Mouse (Mus musculus) cortical plate, adult 2 months (tissue): ENCODE measurements at regions not wholly inside any gene's neighbourhood (a gene's known extent, or its start where the extent isn't known, plus 50 kb on each side); places are given as distances from the start of the nearest gene placed in this dataset.

Source experiments
- H3K27ac ChIP-seq: fragments of 200-500 bp; 2 replicates; pipeline ENCODE4 v1.5.1; 2012; ENCODE audit warnings: low read length, control low read depth, inconsistent platforms; ENCODE audit not compliant: insufficient read depth
- H3K4me1 ChIP-seq: fragments of 200-500 bp; 2 replicates; pipeline ENCODE4 v1.6.1; 2011; ENCODE audit warnings: low read length; ENCODE audit not compliant: control insufficient read depth, insufficient read depth
- H3K4me3 ChIP-seq: fragments of 200-500 bp; 2 replicates; pipeline ENCODE4 v1.5.1; 2011; ENCODE audit warnings: mild to moderate bottlenecking, low read length, control low read depth; ENCODE audit not compliant: insufficient read depth
- CTCF ChIP-seq: fragments of 200-500 bp; IDR thresholded peaks from 2 replicates; pipeline ENCODE4 v1.5.1; 2011; ENCODE audit warnings: mild to moderate bottlenecking, control low read depth, low read length; ENCODE audit not compliant: insufficient read depth; ENCODE audit errors: extremely low read depth
- POLR2A ChIP-seq: fragments of 200-500 bp; IDR thresholded peaks from 2 replicates; pipeline ENCODE4 v1.6.1; 2011; ENCODE audit warnings: mild to moderate bottlenecking, low read length, control low read depth; ENCODE audit not compliant: insufficient read depth; ENCODE audit errors: extremely low read depth

GRCm38 (mm10) chr16:24094566-24094965 lies 105.9 kb upstream of the Bcl6 start:
- Histone ChIP-seq H3K4me1 (no peaks in the 10 kb centered on the region), H3K27ac (no peak overlapping the region), H3K4me3 (no peak overlapping the region)
- TF ChIP-seq POLR2A (no peak), CTCF (no peak)

- TF ChIP-seq POLR2A (no peak), CTCF (no peak)
- Histone ChIP-seq H3K4me1 (no peaks in the 10 kb centered on the region), H3K27ac (no peak overlapping the region), H3K4me3 (no peak overlapping the region)
Measured at GRCm38 (mm10) chr16:24093624-24094023, 105.0 kb upstream of the Bcl6 start.

- Histone ChIP-seq H3K27ac (no peak overlapping the region), H3K4me3 (no peak overlapping the region), H3K4me1 (no peaks in the 10 kb centered on the region)
- TF ChIP-seq CTCF = no peak
- no peak for TF ChIP-seq POLR2A
Measured at GRCm38 (mm10) chr16:24092616-24093525, 104.2 kb upstream of the Bcl6 start.

DNA sequence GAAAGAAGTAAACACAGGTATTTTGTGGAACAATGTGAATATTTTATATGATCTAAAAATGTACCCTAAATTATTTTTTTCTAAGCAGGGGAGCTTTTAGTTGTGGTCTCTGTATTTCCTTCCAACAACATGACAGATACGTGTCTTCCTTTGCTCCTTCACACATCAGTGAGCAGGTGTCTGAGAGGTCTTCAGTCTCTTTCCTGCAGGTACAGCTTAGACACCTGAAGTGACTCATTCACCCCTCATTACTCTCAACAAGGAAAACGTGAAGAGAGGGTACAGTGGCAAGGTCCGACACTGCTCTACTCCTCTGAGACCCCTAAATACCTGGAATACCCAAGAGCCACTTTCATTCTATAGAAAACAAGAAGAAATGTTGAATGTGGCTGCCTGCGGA lies 103.5 kb upstream of the Bcl6 start:
- TF ChIP-seq POLR2A (no peak), CTCF (no peak)
- no peaks in the 10 kb centered on the region for H3K4me1 ChIP-seq
- H3K4me3 ChIP-seq = no peak overlapping the region
- no peak overlapping the region for H3K27ac ChIP-seq

DNA sequence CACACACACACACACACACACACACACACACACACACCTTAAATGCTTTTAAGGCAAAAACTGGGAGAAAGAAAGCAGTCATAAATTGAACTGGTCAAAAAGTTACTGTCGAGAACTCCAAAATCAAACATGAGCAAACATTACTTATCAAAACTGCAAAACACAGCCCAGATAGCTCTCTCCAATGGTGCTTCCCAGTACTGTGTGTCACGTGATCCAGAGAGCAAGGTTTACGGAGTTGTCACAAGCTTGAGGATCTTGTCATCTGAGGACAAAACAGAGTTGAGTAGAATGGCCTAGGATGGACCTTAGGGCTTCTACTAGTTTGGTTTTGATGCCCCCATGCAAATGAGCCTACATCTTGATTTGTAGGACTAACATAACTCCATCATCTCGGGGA lies 102.3 kb upstream of the Bcl6 start:
- H3K4me3 ChIP-seq = no peak overlapping the region
- no peak for TF ChIP-seq CTCF
- no peaks in the 10 kb centered on the region for H3K4me1 ChIP-seq
- H3K27ac ChIP-seq = no peak overlapping the region

DNA sequence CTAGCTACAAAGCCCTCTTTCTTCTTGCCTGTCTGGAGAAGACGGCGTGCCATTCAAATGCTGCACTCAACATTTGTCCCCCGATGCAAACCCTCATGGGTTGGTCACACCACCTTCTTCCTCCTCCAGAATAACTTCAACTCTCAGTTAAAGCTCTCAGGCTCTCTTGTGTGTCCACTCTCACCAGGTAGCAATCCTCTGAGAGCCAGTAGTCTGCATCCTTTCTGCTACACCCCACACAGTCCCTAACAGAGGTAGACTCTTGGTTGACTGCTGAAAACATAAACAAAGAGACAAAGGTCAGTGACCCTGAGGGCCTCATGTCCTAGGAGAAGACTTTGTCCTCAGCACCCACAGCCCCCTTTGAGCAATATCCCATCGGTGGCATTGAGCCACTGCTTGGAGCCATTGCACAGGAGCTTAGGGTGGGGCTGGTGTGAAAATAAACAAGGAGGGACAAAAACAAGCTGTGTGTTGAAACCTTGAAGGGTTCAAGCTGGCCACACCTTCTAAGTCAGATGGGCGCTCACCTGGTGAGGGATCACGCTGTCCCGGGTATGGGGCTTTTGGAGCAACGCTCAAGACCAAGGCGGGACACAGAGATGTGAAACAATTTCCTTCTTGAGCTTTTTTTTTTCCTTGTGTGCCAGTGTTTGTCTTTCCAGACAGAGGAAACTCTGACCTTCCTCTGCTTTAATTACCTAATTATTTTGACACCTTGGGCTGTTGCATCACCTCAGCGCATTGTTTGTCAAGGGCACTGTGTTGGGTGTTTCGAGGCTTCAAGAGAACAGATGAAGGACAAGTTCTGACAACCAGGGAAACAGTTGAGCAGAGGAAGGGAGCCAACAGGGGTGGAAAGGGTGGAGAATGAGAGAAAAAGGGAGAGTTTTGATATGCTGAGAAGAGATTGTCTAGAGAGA lies 101.4 kb upstream of the Bcl6 start:
- Histone ChIP-seq H3K4me3 (no peak overlapping the region), H3K4me1 (no peaks in the 10 kb centered on the region), H3K27ac (no peak overlapping the region)
- TF ChIP-seq CTCF (no peak), POLR2A (no peak)

DNA sequence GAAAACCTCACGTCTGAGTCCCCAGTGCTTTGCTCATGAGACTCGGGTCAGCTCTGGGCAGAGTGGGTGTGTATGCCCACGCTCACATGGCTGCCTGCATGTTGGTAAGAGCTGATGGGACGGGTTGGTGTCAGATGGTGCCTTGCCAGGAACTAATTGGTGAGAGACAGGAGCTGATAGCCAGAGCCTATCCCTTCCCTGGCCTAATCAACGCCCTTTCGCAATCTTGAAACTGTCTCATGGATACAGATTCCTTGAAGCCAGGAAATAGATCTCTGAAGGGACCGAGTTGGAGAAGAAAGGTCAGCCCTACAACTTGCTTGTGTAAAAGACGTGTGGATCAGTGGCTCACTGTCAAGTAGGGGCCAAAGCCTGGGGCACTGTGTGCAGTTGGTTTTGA lies 95.3 kb upstream of the Bcl6 start:
- no peak overlapping the region for H3K4me3 ChIP-seq
- no peak overlapping the region for H3K27ac ChIP-seq
- no peaks in the 10 kb centered on the region for H3K4me1 ChIP-seq
- TF ChIP-seq POLR2A = no peak
- TF ChIP-seq CTCF = no peak

DNA sequence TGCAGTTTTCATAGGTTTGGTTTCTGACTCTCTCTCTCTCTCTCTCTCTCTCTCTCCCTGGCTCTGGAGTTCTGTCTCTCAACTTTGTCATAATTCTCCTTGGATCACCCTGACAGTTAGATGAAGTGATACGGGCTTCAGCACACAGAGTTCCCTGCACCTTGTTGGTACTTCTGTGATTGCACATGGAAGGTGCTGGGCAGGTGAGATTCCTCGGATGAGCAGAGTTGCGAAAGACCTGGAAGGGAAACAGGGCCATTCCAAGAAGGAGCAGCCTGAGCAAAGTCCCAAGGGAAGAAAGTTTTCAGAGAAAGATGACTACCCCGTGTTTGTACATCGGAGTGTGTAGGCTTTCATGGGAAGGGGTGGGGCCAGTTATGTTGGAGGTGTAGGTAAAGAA lies 91.8 kb upstream of the Bcl6 start:
- TF ChIP-seq CTCF (no peak), POLR2A (no peak)
- H3K4me1 ChIP-seq = no peaks in the 10 kb centered on the region
- H3K27ac ChIP-seq = no peak overlapping the region
- H3K4me3 ChIP-seq = no peak overlapping the region

DNA sequence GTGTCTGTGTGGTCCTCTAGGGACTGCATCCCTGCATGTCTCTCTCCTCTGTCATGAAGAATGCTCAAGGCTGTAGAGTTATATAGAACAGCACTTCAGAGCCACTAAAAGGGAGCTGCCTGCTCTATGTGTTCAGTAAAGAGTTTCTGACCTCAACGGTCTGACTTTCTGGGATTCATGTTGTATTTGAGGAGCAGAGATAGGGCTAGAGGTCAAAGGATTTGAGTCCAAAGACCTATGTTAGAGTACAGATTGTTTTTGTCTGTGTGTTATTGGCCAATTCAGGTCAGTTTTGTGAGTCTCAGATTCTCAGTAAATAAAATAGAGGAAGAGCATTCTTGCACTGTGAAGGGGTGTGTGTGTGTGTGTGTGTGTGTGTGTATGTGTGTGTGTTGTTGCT lies 90.0 kb upstream of the Bcl6 start:
- Histone ChIP-seq H3K4me1 (no peaks in the 10 kb centered on the region), H3K27ac (no peak overlapping the region), H3K4me3 (no peak overlapping the region)
- TF ChIP-seq CTCF (no peak), POLR2A (no peak)
